Mouse (Mus musculus) T-cell, adult 2 months (primary cell): ENCODE measurements around the gene Fam136a.
A peak's percentile ranks its signal among the peaks of the same experiment; 100 is the strongest.
"Not testable (repeated sequence)": the region's sequence is repeated elsewhere in the genome, so short reads cannot be mapped to it uniquely, and the experiment has no call there.

ENCODE experiments used
- DNase-seq: peaks from one replicate; pipeline ENCODE4 v3.0.0; 2022; ENCODE audit warnings: low spot score

Gene Fam136a

DNA sequence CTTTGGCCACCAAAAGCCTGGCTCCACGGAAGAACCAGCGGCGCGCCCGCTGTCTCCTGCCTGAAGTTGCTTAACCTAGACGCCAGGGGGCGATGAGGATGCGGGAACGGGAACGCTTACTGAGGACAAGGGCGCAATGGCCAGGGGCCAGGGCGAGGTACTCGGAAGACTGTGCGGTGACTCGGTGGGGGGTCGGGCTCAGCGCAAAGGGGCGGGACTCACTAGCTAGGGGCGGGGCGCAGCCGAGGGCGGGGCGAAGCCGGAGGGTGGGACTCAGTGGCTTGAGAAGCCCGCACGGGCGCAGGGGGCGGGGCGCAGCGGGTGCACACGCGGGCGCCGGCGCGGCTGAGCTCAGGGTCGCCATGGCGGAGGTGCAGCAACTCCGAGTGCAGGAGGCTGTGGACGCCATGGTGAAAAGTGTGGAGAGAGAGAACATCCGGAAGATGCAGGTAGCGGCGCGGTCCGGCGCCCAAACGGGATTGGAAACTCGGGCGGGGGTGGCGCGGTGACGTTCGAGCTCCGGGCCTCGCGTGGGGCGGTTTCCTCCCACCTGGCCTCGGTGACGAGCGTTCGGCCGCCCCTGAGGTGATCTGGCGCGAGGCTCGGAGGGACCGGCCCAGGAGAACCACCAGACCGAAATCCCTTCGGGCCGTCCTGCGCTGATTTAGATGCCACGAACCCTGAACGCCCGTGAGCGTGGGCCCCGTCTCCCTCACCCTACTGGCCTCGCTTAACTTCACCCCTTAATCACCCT lies at the start of gene Fam136a:
Fam136a (plus strand) TSS at position 276 of the 754 bp plus-strand sequence.
- DNase-seq, result peak; percentile 93

- no peak for DNase-seq
These were observed 48.4 kb upstream of the Fam136a start for GRCm38 (mm10) chr6:86317066-86317465.

DNA sequence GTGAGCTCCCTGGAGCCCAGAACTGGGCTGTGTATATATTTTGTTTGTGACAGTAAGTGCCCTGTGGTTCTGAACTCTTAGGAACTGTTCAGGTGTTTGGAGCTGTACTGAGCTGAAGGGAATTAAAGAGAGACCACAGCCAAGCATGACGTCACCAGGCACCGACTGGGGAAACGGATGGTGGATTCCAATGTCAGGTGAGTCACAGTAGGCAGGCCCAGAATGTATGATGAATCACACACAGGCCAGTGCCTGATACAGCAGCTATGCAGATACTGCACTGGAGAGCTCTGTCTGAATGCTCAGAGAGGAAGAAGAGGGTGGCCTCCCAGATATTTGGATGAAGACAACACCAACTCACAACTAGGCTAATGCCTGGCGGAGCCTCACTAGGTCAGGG lies 46.6 kb upstream of the Fam136a start:
- DNase-seq, result no peak

DNA sequence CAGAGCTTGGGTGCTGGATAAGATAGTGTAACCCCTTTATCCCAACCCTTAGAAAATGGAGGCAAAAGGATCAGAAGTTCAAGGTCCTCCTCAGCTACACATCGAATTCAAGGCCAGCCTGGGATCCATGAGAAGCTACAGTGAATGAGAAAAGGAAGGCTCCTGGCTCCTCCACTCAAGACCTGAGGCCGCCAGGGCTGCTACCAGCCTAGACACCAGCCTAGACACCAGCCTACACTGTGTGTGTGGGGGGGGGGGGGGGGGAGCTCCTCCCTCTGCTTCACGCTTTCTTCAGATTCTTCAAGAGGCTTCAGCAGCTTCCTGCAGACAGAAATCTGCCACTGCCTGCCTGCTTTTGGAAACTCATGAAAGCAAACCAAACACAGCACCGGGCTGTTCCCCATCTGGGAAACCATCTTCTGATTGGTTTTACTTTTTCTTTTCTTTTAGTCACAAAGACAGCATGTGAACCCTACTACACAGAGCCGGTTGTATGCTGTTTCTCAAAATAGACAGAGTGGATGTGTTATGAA lies 43.3 kb upstream of the Fam136a start:
- no peak for DNase-seq

GRCm38 (mm10) chr6:86322991-86323390 lies 42.5 kb upstream of the Fam136a start:
- no peak for DNase-seq

DNA sequence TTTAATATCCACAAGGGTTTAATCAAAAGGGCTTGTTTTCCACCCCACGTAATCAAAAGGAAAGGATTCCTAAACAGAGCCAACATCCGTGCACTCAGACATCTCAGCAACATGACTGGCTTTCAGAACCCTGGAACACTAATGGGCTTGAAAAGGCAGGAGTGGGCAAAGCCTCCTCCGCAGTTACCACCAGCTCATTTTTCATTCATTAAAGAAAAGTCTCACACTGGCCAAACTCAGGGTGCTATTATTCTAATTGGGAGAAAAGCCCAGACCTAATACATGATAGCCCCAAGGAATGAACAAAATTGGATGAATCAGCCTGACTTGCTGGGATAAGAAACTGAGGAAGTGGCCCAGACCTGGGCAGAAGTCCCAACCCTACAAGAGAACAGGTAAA lies 41.0 kb upstream of the Fam136a start:
- no peak for DNase-seq

GRCm38 (mm10) chr6:86325646-86326045 lies 39.8 kb upstream of the Fam136a start:
- no peak for DNase-seq

DNA sequence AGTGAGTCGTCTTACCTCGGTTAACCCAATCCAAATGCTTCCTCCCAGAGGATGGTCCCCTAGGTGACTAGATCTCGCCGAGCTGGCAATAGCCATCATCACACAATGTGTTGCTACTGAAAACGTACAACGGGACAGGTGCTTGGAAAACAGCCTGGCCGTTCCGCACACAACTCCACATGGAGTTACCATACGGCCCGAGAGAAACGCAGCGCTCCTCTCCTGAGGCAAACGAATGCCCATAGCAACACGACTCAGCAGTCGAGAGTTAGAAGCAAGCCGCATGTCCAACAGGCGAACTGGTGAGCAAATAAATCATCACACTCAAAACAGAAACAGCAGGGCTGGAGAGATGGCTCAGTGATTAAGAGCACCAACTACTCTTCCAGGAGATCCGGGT lies 38.6 kb upstream of the Fam136a start:
- no peak for DNase-seq

GRCm38 (mm10) chr6:86328369-86328768 lies 37.1 kb upstream of the Fam136a start:
- DNase-seq, result no peak

DNA sequence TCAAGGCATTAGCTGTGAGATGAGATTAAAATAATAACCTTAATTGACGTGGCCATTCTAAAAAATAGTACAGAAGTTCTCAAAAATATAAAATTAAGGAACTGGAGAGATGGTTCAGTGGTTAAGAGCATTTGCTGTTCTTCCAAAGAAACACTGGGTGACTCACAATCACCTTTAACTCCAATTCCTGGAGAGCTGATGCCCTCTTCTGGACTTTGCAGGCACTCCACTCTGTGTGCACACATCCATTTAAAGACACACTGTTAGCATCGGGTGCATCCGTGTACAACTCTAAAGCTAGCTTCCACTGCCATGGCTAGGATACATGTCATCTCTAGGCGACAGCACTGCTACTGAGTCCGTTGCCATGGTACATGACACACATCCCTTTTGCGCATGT lies 35.5 kb upstream of the Fam136a start:
- DNase-seq, result no peak

DNA sequence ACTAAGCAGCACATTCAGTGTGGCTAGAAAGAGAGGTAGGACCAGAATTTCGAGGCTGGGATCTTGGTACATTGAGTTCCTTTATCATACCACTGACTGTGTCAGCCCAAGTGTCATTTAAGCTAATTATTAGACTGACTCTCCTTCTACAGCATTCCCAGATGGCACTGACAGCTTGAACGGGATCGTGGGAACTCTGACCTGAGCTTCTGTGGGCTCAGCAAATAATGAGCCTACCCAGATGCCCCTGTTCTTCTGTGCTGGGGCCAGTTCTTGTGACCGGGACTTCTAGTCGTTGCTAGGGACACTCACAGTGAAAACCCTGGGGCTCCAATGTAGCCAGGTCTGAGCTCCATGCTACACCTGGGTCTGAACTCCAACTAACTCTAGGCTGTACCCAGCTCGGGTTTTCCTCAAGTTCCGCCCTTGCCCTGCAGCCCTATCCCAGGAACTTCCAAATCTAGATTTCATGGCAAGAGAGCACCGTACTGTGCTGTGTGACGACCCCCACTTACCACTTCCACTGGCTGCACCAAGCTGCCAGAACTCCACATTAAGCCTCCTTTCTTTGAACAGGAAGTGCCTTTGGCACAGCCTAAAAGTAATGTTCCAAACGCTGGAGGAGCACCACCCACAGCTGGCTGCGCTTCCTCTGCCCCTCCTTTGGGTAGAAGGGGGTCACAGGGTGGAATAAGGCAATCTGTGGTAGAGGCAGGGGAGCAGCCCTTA lies 30.2 kb upstream of the Fam136a start:
- no peak for DNase-seq

DNA sequence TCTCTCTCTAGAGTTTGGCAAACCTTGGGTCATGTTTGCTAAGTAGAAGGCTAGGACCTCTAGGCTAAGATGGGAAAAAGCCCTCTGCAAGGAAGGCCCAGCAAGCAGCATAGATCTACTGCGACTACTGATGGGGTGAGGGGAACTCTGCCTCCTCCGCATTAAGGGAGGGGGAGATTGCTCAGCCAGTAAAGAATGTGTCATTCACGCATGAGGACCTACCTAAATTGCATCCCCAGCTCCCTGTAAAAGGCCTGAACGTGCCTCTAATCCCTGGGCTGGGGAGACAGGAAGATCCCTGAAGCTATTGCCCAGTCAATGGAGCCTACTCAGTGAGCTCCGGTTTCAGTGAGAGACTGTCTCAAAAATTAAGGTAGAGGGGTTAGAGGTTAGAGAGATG lies 29.6 kb upstream of the Fam136a start:
- no peak for DNase-seq

- not testable (repeated sequence) for DNase-seq
These were observed 29.1 kb upstream of the Fam136a start for GRCm38 (mm10) chr6:86336340-86336739.

DNA sequence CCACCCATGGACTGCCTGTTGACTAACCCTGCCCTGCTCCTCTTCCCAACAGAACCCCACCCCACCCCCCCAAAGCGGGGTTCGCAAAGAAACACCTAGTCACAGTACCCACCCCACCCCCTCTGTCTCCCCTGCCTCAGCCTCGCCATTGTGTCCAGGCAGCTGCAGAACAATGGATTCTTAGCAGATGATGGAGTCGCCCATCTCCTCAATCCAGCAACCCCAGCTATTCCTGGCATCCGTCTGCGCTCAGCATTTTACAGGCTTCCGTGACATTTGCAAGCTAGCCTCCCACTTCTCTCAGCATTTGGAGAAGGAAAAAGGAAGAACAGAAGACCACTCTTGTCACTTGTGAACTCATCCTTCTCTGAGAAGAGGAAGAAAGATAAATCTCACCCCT lies 21.8 kb upstream of the Fam136a start:
- no peak for DNase-seq

DNA sequence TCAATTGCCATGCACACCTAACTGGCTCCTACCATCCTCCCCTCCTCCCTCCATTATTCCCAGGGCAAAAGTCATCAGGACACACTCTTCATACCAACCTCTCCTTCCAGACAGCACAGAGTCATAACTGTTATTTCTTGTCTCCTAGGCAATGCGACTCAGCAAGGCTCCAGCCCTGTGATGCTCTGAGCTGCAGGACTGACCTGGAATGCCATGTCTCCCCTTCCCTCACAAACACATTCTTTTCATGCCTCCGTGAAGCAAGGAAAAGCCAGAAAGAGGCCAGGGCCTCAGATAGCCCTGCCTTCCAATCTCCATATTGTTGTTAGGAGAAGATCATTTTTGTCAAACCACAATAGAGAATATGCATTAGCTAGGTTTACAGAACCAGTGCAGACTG lies 19.4 kb upstream of the Fam136a start:
- no peak for DNase-seq

DNA sequence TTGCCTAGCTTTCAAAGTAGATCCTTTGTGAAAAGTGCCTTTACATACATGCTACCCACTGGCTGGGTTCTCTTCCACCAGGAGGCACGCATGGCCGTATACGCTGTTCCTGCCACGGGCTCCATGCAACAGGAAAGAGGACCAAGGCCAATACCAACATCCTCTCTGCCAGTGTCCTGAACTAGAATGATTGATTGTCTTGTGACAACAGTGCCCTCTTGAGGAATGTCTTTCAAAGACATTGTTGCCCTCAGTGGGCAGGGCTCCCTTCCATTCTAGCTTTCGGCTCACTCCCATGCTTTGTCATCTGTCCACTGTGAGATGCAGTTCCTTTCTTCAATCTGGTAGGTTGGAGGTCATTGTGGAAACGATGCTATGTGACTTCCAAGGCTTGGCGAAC lies 16.2 kb upstream of the Fam136a start:
- DNase-seq, result no peak

DNA sequence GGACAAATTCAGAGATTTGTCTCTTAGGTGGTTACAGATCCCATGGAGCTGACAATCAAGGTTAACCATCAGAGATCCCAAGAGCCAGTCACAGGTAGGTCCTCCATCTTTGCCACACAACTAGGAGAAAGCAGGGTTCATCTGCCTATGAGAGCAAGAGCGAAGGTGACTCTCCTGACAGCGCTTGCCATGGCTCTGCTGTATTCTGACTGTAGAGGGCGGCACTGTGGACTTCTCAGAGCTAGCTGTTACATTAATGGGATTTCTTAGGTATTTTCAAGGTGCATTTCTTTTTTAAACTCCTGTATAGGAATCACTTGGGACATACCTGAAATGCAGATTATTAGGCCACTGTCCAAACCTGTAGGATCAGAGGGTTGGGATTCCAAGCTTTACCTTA lies 10.5 kb upstream of the Fam136a start:
- DNase-seq, result no peak

GRCm38 (mm10) chr6:86356956-86357355 lies 8.5 kb upstream of the Fam136a start:
- DNase-seq, result peak; percentile 63

DNA sequence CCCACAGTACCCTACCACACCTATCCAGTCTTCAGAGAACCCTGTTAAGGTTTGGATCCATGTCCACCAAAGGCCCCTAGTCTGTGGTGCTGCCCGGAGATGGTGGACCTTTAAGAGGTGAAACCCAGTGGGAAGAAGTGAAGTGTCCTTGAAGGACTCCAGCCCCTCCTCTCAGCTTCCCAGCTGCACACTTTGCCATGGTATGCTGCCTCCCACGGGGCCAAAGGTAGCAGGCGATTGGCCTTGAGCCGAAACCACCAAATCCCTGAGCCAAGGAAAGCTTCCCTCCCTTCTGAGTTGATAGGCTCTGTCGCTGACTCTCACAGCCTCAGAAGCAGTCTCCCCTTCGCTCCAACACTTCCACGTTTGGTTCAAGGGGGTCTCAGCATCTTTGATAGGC lies 4.8 kb upstream of the Fam136a start:
- no peak for DNase-seq

DNA sequence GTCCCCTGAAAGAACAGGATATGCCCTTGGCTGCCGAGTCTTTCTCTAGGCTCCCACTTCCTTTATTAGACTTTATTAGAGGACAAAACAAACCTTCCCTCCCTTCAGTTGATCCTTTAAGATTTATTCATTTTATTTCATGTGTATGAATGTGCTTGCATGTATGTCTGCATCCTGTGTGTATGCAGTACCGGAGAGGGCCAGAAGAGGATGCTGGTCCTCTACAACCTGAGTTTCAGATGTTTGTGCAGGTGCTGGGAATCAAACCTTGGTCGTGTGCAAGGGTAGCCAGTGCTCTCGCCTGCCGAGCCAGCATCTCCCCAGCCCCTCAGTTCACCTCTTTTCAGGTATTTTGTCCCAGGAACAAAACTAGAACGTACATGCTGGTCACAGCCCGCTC lies 4.1 kb upstream of the Fam136a start:
- no peak for DNase-seq

DNA sequence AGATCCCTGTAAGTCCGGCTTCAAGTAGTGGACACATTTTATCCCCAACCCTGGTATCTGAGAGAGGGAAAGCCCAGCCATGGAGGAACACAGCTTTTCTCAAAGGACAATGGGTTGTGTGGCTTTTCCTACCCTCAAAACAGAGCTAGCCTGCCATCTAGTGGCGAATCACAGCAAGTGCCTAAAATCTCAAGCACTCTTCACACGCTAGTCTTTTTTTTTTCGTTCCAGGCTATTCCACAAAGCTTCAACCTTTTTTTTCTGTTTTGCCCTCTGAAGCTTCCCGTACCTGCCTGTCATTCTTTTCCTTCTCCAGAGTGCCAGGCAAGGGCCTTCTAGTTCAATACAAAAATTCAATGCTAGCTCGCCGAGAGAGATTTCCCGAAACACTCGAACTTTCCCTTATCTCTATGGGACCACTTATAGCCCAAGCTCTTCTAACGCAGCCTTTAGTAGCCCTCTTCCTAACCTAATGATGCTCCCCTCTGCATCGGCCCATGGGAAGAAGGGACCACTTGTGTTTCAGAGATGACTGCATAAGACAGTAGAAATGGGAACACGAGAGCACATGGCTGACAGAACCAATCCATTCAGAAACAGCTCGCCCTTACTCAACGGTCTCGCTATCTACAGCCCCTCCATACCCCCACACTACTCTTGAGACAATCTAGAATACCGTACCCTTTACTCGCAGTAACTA lies 854 bp upstream of the Fam136a start:
- DNase-seq, result peak; percentile 73

GRCm38 (mm10) chr6:86366125-86366852 lies 843 bp downstream of the Fam136a start:
- no peak for DNase-seq
